Comparison of ENCODE assay signal across 17 mouse cellular contexts in the genomic region with DNA sequence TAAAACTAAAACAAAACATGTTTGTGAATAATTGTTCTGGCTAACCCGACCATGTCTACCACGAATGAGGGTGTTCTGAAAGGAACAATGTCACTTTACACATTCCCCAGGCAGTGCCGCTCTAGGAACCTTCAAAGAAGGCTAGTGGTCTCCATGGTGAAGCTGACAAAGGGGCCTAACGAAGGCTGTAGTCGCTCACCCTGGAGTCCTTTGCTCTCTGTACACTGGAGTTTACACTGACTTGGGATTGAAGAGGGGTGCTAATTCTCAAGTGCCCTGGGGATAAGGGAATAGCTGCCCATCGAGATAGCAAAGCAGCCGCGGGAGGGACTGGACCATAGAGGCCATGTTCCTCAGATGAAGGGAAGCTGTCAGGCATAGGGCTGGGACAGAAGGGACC. TPM values are rescaled to one million over a fixed set of nuclear protein-coding genes. Genes with fewer than 3 reads are reported as not detected.
DNase-seq lines count a peak whose midpoint lies in the region; ATAC-seq and TF ChIP-seq lines count a peak whose summit lies in the region.
"Had no signal": no experiment of that assay in that cellular context is flagged by ENCODE, and none has a peak within 500 bp of the region (broad histone marks: within the 10 kb centered on the region; RNA-seq: fewer than 3 reads in every experiment).

No protein-coding gene starts in this region.

- H3K79me2 ChIP-seq in liver, adult 2 months (ENCODE audit: control insufficient read depth, insufficient read depth, low read length) = no peaks in the 10 kb centered on the region

- peak; percentile 45 for DNase-seq in hindbrain, embryonic 11.5 days (ENCODE audit: low spot score)
- DNase-seq in liver, adult 2 months (ENCODE audit: extremely low read depth, low read depth, low spot score) = peak; percentile 12
- no peak for DNase-seq in liver, postnatal 0 days
- peak; percentile 50 for DNase-seq in embryo, embryonic 10.5 days (ENCODE audit: low spot score)
- DNase-seq in testis, postnatal 14 days (ENCODE audit: low spot score) = no peak
- DNase-seq: cerebellum, adult 8-10 months; gastrocnemius, postnatal 14 days; heart, adult 18-20 months; right cerebral cortex, postnatal 4 days had no signal

- no peak for TF ChIP-seq POLR2A in liver, adult 2 months (IDR thresholded peaks at IDR 0.05; ENCODE audit: extremely low read depth, insufficient read depth, low read length)

- no peak for TF ChIP-seq CTCF in liver, adult 2 months (IDR thresholded peaks at IDR 0.05; ENCODE audit: low read depth, low read length)
- no peak for TF ChIP-seq CTCF in liver, postnatal 0 days (IDR thresholded peaks at IDR 0.05; ENCODE audit: low read depth)

- H3K36me3 ChIP-seq in hindbrain, embryonic 11.5 days (ENCODE audit: control insufficient read depth, insufficient read depth, low read length) = no peaks in the 10 kb centered on the region
- H3K36me3 ChIP-seq in hindbrain, embryonic 13.5 days = no peaks in the 10 kb centered on the region
- H3K36me3 ChIP-seq in liver, adult 2 months (ENCODE audit: control insufficient read depth, insufficient read depth, low read length) = no peaks in the 10 kb centered on the region
- no peaks in the 10 kb centered on the region for H3K36me3 ChIP-seq in liver, postnatal 0 days (replicated peaks; ENCODE audit: insufficient read depth, low read length)
- H3K36me3 ChIP-seq in limb, embryonic 13.5 days = no peaks in the 10 kb centered on the region
- H3K36me3 ChIP-seq: embryonic facial prominence, embryonic 13.5 days; liver, embryonic 15.5 days had no signal

- no peaks in the 10 kb centered on the region for H3K4me1 ChIP-seq in hindbrain, embryonic 11.5 days (replicated peaks; ENCODE audit: control insufficient read depth, insufficient read depth, low read length)
- peaks cover 15% of the 10 kb centered on the region for H3K4me1 ChIP-seq in hindbrain, embryonic 13.5 days (replicated peaks)
- peaks cover 18% of the 10 kb centered on the region for H3K4me1 ChIP-seq in liver, adult 2 months (ENCODE audit: control insufficient read depth, insufficient read depth, low read length)
- H3K4me1 ChIP-seq in liver, postnatal 0 days (ENCODE audit: insufficient read depth) = peaks cover 14% of the 10 kb centered on the region
- H3K4me1 ChIP-seq in limb, embryonic 13.5 days = peaks cover 27% of the 10 kb centered on the region

- H3K9ac ChIP-seq in hindbrain, embryonic 11.5 days (ENCODE audit: low read depth, low read length) = no peak overlapping the region
- no peak overlapping the region for H3K9ac ChIP-seq in hindbrain, embryonic 13.5 days
- no peak overlapping the region for H3K9ac ChIP-seq in liver, adult 2 months (ENCODE audit: low read depth, low read length)
- H3K9ac ChIP-seq in liver, postnatal 0 days (replicated peaks) = no peak overlapping the region
- H3K9ac ChIP-seq in limb, embryonic 13.5 days = no peak overlapping the region
- H3K9ac ChIP-seq: embryonic facial prominence, embryonic 13.5 days; liver, embryonic 15.5 days had no signal

- no peak overlapping the region for H3K4me2 ChIP-seq in hindbrain, embryonic 11.5 days (replicated peaks; ENCODE audit: low read depth, low read length)
- no peak overlapping the region for H3K4me2 ChIP-seq in hindbrain, embryonic 13.5 days
- no peak overlapping the region for H3K4me2 ChIP-seq in liver, postnatal 0 days (ENCODE audit: low read depth, low read length)
- H3K4me2 ChIP-seq in limb, embryonic 13.5 days (replicated peaks) = peak overlapping the region; percentile 38
- H3K4me2 ChIP-seq: embryonic facial prominence, embryonic 13.5 days; liver, embryonic 15.5 days had no signal

- no peak for TF ChIP-seq EP300 in liver, postnatal 0 days (IDR thresholded peaks at IDR 0.05; ENCODE audit: low read depth)

- no peak overlapping the region for H3K4me3 ChIP-seq in hindbrain, embryonic 11.5 days (ENCODE audit: low read depth, low read length)
- H3K4me3 ChIP-seq in hindbrain, embryonic 13.5 days = no peak overlapping the region
- no peak overlapping the region for H3K4me3 ChIP-seq in liver, adult 2 months (ENCODE audit: insufficient read depth, low read depth, low read length)
- no peak overlapping the region for H3K4me3 ChIP-seq in liver, postnatal 0 days (ENCODE audit: low read depth, low read length)
- no peak overlapping the region for H3K4me3 ChIP-seq in limb, embryonic 13.5 days
- H3K4me3 ChIP-seq: embryonic facial prominence, embryonic 13.5 days; left cerebral cortex, adult 2 months; liver, embryonic 15.5 days had no signal

- no peak overlapping the region for H3K27ac ChIP-seq in hindbrain, embryonic 11.5 days (ENCODE audit: low read depth, low read length)
- no peak overlapping the region for H3K27ac ChIP-seq in hindbrain, embryonic 13.5 days
- H3K27ac ChIP-seq in liver, adult 2 months (replicated peaks; ENCODE audit: insufficient read depth, low read depth, low read length) = no peak overlapping the region
- H3K27ac ChIP-seq in liver, postnatal 0 days (ENCODE audit: low read depth) = no peak overlapping the region; the same call in 1 of the 2 replicates
- H3K27ac ChIP-seq in limb, embryonic 13.5 days = peak overlapping the region; percentile 39; the same call in 1 of the 2 replicates
- H3K27ac ChIP-seq: embryonic facial prominence, embryonic 13.5 days; left cerebral cortex, adult 2 months; liver, embryonic 15.5 days; stomach, postnatal 0 days had no signal

- H3K27me3 ChIP-seq in hindbrain, embryonic 11.5 days (ENCODE audit: control insufficient read depth, insufficient read depth, low read length) = no peaks in the 10 kb centered on the region
- no peaks in the 10 kb centered on the region for H3K27me3 ChIP-seq in hindbrain, embryonic 13.5 days
- H3K27me3 ChIP-seq in liver, adult 2 months (ENCODE audit: control insufficient read depth, insufficient read depth, low read length) = peaks cover 16% of the 10 kb centered on the region
- 0 out of 2 replicates have a peak, but pooled peaks cover 8% of the 10 kb centered on the region for H3K27me3 ChIP-seq in liver, postnatal 0 days (ENCODE audit: insufficient read depth, low read length)
- no peaks in the 10 kb centered on the region for H3K27me3 ChIP-seq in limb, embryonic 13.5 days
- H3K27me3 ChIP-seq: embryonic facial prominence, embryonic 13.5 days had no signal

- no peaks in the 10 kb centered on the region for H3K9me3 ChIP-seq in hindbrain, embryonic 11.5 days (ENCODE audit: control insufficient read depth, low read length)
- peaks cover 3% of the 10 kb centered on the region; the same call in 1 of the 2 replicates for H3K9me3 ChIP-seq in hindbrain, embryonic 13.5 days
- H3K9me3 ChIP-seq in liver, postnatal 0 days (ENCODE audit: low read length) = no peaks in the 10 kb centered on the region
- H3K9me3 ChIP-seq in limb, embryonic 13.5 days = 0 out of 2 replicates have a peak, but pooled peaks cover 4% of the 10 kb centered on the region
- H3K9me3 ChIP-seq: embryonic facial prominence, embryonic 13.5 days; liver, embryonic 15.5 days had no signal

- 41% methylated on average over 8 of the region's 8 CpGs for WGBS in hindbrain, embryonic 11.5 days
- 17% methylated on average over 8 of the region's 8 CpGs for WGBS in hindbrain, embryonic 13.5 days
- 78% methylated on average over 8 of the region's 8 CpGs for whole genome bisulfite sequencing in liver, adult 2 months
- 74% methylated on average over 8 of the region's 8 CpGs for WGBS in liver, postnatal 0 days (ENCODE audit: insufficient replicate concordance)
- 51% methylated on average over 8 of the region's 8 CpGs for WGBS in limb, embryonic 13.5 days

- ATAC-seq in hindbrain, embryonic 11.5 days (ENCODE audit: low FRiP score) = no peak
- no peak for ATAC-seq in hindbrain, embryonic 13.5 days (ENCODE audit: low FRiP score)
- ATAC-seq in liver, postnatal 0 days = no peak
- ATAC-seq in limb, embryonic 13.5 days (ENCODE audit: low FRiP score, low read depth) = no peak
- ATAC-seq: lung, postnatal 0 days had no signal

RNA-seq across cellular contexts. Expression of a gene that starts 2.9 kb away (rescaled TPM):
- polyA plus RNA-seq in hindbrain, embryonic 11.5 days (2014; fragmentation: Nextera tagmentation; extraction: Ambion mirVana) = 125 and 136 TPM in 2 replicates
- 41.9 and 47.1 TPM in 2 replicates for polyA plus RNA-seq in hindbrain, embryonic 13.5 days (2015; fragmentation: Nextera tagmentation; extraction: Ambion mirVana)
- 13.5 and 18.3 TPM in 2 replicates for total RNA-seq in liver, adult 2 months (2014; rRNA removed)
- 1.8 and 3.5 TPM in 2 replicates for polyA plus RNA-seq in liver, adult 2 months (2012; rRNA removed)
- 9.4 and 9.7 TPM in 2 replicates for polyA plus RNA-seq in liver, postnatal 0 days (2015; fragmentation: Nextera tagmentation; extraction: Ambion mirVana)
- 57.1 and 62.7 TPM in 2 replicates for polyA plus RNA-seq in limb, embryonic 13.5 days (2015; fragmentation: Nextera tagmentation; extraction: Ambion mirVana)
- polyA plus RNA-seq: C2C12 had no signal

Comparison
In these comparisons a context has a peak if more than half of its experiments do, and no peak if none do; other contexts are left out.
1. DNase-seq: peak in hindbrain, embryonic 11.5 days (single experiment), liver, adult 2 months (single experiment) and embryo, embryonic 10.5 days (single experiment); none in liver, postnatal 0 days (single experiment) and testis, postnatal 14 days (single experiment).